Mouse (Mus musculus) lung, adult 2 months (tissue): ENCODE measurements around the gene Rsl24d1.

Experiments
- CTCF ChIP-seq: fragments of 200-500 bp; IDR thresholded peaks from 2 replicates; pipeline ENCODE4 v1.5.1; 2011; ENCODE audit warnings: mild to moderate bottlenecking, low read length, control low read depth; ENCODE audit not compliant: insufficient read depth
- POLR2A ChIP-seq: fragments of 200-500 bp; IDR thresholded peaks from 2 replicates; pipeline ENCODE4 v1.6.1; 2011; ENCODE audit warnings: low read depth, mild to moderate bottlenecking, control low read depth, low read length, borderline replicate concordance; ENCODE audit errors: extremely low read depth

DNA sequence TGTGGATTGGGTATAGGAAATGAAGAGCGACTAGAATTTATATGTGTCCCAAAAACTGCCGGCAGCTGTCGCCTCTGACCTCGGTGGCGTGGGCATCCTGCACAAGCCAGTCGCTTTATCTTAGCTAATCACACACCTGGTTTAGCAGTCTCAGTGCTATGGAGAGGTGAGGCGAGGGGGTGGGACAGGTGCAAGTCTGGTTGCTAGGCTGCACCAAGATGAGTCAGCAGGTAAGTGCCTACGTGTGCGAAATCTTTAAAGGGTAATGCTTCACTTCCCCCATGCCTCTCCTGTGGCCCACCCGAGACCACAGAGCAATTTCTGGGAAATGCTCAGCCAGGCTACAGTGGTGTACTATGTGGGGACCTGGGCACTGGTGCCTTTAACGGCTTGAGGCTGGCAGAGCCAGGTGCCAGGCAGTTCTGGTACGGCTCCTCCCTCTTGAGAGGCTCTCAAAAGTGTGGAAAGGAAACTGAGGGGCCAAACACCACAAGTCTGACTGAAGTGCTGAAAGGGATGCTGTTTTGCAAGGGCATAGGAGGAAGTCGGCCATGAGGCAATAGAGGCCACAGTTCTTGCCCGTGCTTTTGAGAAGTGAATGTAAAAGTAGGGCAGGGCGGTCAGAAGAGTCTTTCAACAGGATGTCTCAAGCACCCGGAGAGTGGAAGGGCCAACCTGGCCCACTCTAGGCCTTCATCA is 23.9 kb upstream of the Rsl24d1 start:
- no peak for TF ChIP-seq CTCF
- TF ChIP-seq POLR2A: no peak
